Mouse (Mus musculus): ENCODE measurements around the gene Olfr119. TPM values are rescaled to one million over a fixed set of nuclear protein-coding genes. Genes with fewer than 3 reads are reported as not detected.

Olfr119 gene
- polyA plus RNA-seq (2014; fragmentation: Illumina TruSeq; extraction: RNeasy Lipid Tissue Mini Kit (QIAGEN cat#74804)): not detected

GRCm38 (mm10) chr17:37696264-37696663, at the start of gene Olfr119:
TSS of gene Olfr119 (plus strand) at chr17:37696564.

GRCm38 (mm10) chr17:37663682-37664081, 32.7 kb upstream of the Olfr119 start, which contains the start of gene Olfr117:
TSS of gene Olfr117 (minus strand) at chr17:37663782.

GRCm38 (mm10) chr17:37666688-37667087, 29.7 kb upstream of the Olfr119 start, which contains the start of gene Olfr118:
TSS of gene Olfr118 (plus strand) at chr17:37666988.

GRCm38 (mm10) chr17:37721508-37721907, 25.1 kb downstream of the Olfr119 start, which contains the start of gene Olfr120:
TSS of gene Olfr120 (plus strand) at chr17:37721808.

Other genes starting within 250 kb of the Olfr119 start
- not detected for gene Olfr109, start 237.6 kb upstream of the Olfr119 start, polyA plus RNA-seq (2014; fragmentation: Illumina TruSeq; extraction: RNeasy Lipid Tissue Mini Kit (QIAGEN cat#74804))
- 1.7 TPM for gene H2-M2, start 213.0 kb upstream of the Olfr119 start, polyA plus RNA-seq (2014; fragmentation: Illumina TruSeq; extraction: RNeasy Lipid Tissue Mini Kit (QIAGEN cat#74804))
- not detected for gene Olfr110, start 204.1 kb upstream of the Olfr119 start, polyA plus RNA-seq (2014; fragmentation: Illumina TruSeq; extraction: RNeasy Lipid Tissue Mini Kit (QIAGEN cat#74804))
- gene Olfr111, start 188.5 kb upstream of the Olfr119 start, polyA plus RNA-seq (2014; fragmentation: Illumina TruSeq; extraction: RNeasy Lipid Tissue Mini Kit (QIAGEN cat#74804)): 0.34 TPM
- gene Olfr112, start 127.1 kb upstream of the Olfr119 start, polyA plus RNA-seq (2014; fragmentation: Illumina TruSeq; extraction: RNeasy Lipid Tissue Mini Kit (QIAGEN cat#74804)): not detected
- gene Olfr113, start 118.9 kb upstream of the Olfr119 start, polyA plus RNA-seq (2014; fragmentation: Illumina TruSeq; extraction: RNeasy Lipid Tissue Mini Kit (QIAGEN cat#74804)): not detected
- not detected for gene Olfr114, start 103.8 kb upstream of the Olfr119 start, polyA plus RNA-seq (2014; fragmentation: Illumina TruSeq; extraction: RNeasy Lipid Tissue Mini Kit (QIAGEN cat#74804))
- not detected for gene Olfr115, start 69.5 kb upstream of the Olfr119 start, polyA plus RNA-seq (2014; fragmentation: Illumina TruSeq; extraction: RNeasy Lipid Tissue Mini Kit (QIAGEN cat#74804))
- not detected for gene Olfr116, start 69.4 kb upstream of the Olfr119 start, polyA plus RNA-seq (2014; fragmentation: Illumina TruSeq; extraction: RNeasy Lipid Tissue Mini Kit (QIAGEN cat#74804))
- not detected for gene Olfr117, start 32.8 kb upstream of the Olfr119 start, polyA plus RNA-seq (2014; fragmentation: Illumina TruSeq; extraction: RNeasy Lipid Tissue Mini Kit (QIAGEN cat#74804))
- gene Olfr118, start 29.6 kb upstream of the Olfr119 start, polyA plus RNA-seq (2014; fragmentation: Illumina TruSeq; extraction: RNeasy Lipid Tissue Mini Kit (QIAGEN cat#74804)): not detected
- not detected for gene Olfr120, start 25.2 kb downstream of the Olfr119 start, polyA plus RNA-seq (2014; fragmentation: Illumina TruSeq; extraction: RNeasy Lipid Tissue Mini Kit (QIAGEN cat#74804))
- gene Olfr121, start 52.3 kb downstream of the Olfr119 start, polyA plus RNA-seq (2014; fragmentation: Illumina TruSeq; extraction: RNeasy Lipid Tissue Mini Kit (QIAGEN cat#74804)): not detected
- not detected for gene Olfr122, start 72.0 kb downstream of the Olfr119 start, polyA plus RNA-seq (2014; fragmentation: Illumina TruSeq; extraction: RNeasy Lipid Tissue Mini Kit (QIAGEN cat#74804))
- gene Olfr123, start 97.0 kb downstream of the Olfr119 start, polyA plus RNA-seq (2014; fragmentation: Illumina TruSeq; extraction: RNeasy Lipid Tissue Mini Kit (QIAGEN cat#74804)): not detected
- not detected for gene Olfr124, start 103.3 kb downstream of the Olfr119 start, polyA plus RNA-seq (2014; fragmentation: Illumina TruSeq; extraction: RNeasy Lipid Tissue Mini Kit (QIAGEN cat#74804))
- gene Olfr125, start 136.4 kb downstream of the Olfr119 start, polyA plus RNA-seq (2014; fragmentation: Illumina TruSeq; extraction: RNeasy Lipid Tissue Mini Kit (QIAGEN cat#74804)): not detected
- not detected for gene Olfr126, start 150.9 kb downstream of the Olfr119 start, polyA plus RNA-seq (2014; fragmentation: Illumina TruSeq; extraction: RNeasy Lipid Tissue Mini Kit (QIAGEN cat#74804))
- not detected for gene Olfr127, start 203.9 kb downstream of the Olfr119 start, polyA plus RNA-seq (2014; fragmentation: Illumina TruSeq; extraction: RNeasy Lipid Tissue Mini Kit (QIAGEN cat#74804))
- gene Olfr128, start 224.0 kb downstream of the Olfr119 start, polyA plus RNA-seq (2014; fragmentation: Illumina TruSeq; extraction: RNeasy Lipid Tissue Mini Kit (QIAGEN cat#74804)): not detected

All from ovary, adult 10 weeks (tissue).